22 mouse cellular contexts compared by ENCODE assay signal in genomic region chr17:71171161-71171560, GRCm38 (mm10). TPM values are rescaled to one million over a fixed set of nuclear protein-coding genes. Genes with fewer than 3 reads are reported as not detected.
DNase-seq lines count a peak whose midpoint lies in the region; ATAC-seq lines count a peak whose summit lies in the region.
"Had no signal": no experiment of that assay in that cellular context is flagged by ENCODE, and none has a peak within 500 bp of the region (broad histone marks: within the 10 kb centered on the region; RNA-seq: fewer than 3 reads in every experiment).

No protein-coding gene starts in this region.

- DNase-seq in limb, embryonic 11.5 days (ENCODE audit: low spot score), result peak; percentile 15
- DNase-seq in limb, embryonic 10.5 days (ENCODE audit: low spot score), result no peak
- DNase-seq in c-Kit-positive CD71-positive TER-119-positive erythroid progenitor cells, embryonic 14.5 days (ENCODE audit: low spot score), result peak; percentile 74
- DNase-seq in liver, embryonic 13.5 days, result peak; percentile 60
- no peak for DNase-seq in left cerebral cortex, postnatal 10 days (ENCODE audit: extremely low spot score in 1 of 2, low spot score in 2 of 2)
- DNase-seq in gastrocnemius, adult 8-10 months (ENCODE audit: low spot score in 2 of 2), result no peak
- DNase-seq: adrenal gland, adult 2 months; cerebellum, adult 11 months; cerebellum, postnatal 14 days; gastrocnemius, postnatal 25 days; kidney, adult 8-10 months; kidney, postnatal 25 days; thymus, postnatal 14 days had no signal

- no peaks in the 10 kb centered on the region for H3K4me1 ChIP-seq in limb, embryonic 11.5 days (ENCODE audit: control insufficient read depth, insufficient read depth, low read length)
- H3K4me1 ChIP-seq in limb, embryonic 10.5 days, result no peaks in the 10 kb centered on the region
- H3K4me1 ChIP-seq in liver, embryonic 13.5 days (replicated peaks), result peaks cover 51% of the 10 kb centered on the region
- no peaks in the 10 kb centered on the region for H3K4me1 ChIP-seq in stomach, embryonic 15.5 days
- H3K4me1 ChIP-seq in kidney, embryonic 14.5 days (ENCODE audit: control insufficient read depth, insufficient read depth, low read length), result peaks cover 7% of the 10 kb centered on the region; the same call in 1 of the 2 replicates
- H3K4me1 ChIP-seq: embryonic facial prominence, embryonic 15.5 days; forebrain, embryonic 13.5 days; hindbrain, embryonic 13.5 days; limb, embryonic 13.5 days; neural tube, embryonic 15.5 days had no signal

- whole genome bisulfite sequencing in limb, embryonic 11.5 days, result 91% methylated on average over 4 of the region's 4 CpGs
- WGBS in limb, embryonic 10.5 days, result 91% methylated on average over 4 of the region's 4 CpGs
- 27% methylated on average over 4 of the region's 4 CpGs for WGBS in liver, embryonic 13.5 days (ENCODE audit: insufficient replicate concordance)
- 76% methylated on average over 4 of the region's 4 CpGs for WGBS in stomach, embryonic 15.5 days
- 91% methylated on average over 4 of the region's 4 CpGs for WGBS in kidney, embryonic 14.5 days

- H3K4me2 ChIP-seq in limb, embryonic 11.5 days (ENCODE audit: low read depth, severe bottlenecking), result no peak overlapping the region
- no peak overlapping the region for H3K4me2 ChIP-seq in liver, embryonic 13.5 days
- no peak overlapping the region for H3K4me2 ChIP-seq in stomach, embryonic 15.5 days
- H3K4me2 ChIP-seq in kidney, embryonic 14.5 days (replicated peaks; ENCODE audit: low read depth, low read length), result no peak overlapping the region
- H3K4me2 ChIP-seq: embryonic facial prominence, embryonic 15.5 days; forebrain, embryonic 13.5 days; hindbrain, embryonic 13.5 days; limb, embryonic 13.5 days; lung, embryonic 15.5 days; neural tube, embryonic 15.5 days had no signal

- H3K36me3 ChIP-seq in limb, embryonic 11.5 days (ENCODE audit: control insufficient read depth, insufficient read depth, low read length), result no peaks in the 10 kb centered on the region
- no peaks in the 10 kb centered on the region for H3K36me3 ChIP-seq in limb, embryonic 10.5 days
- no peaks in the 10 kb centered on the region for H3K36me3 ChIP-seq in liver, embryonic 13.5 days
- no peaks in the 10 kb centered on the region for H3K36me3 ChIP-seq in stomach, embryonic 15.5 days
- H3K36me3 ChIP-seq in kidney, embryonic 14.5 days (ENCODE audit: control insufficient read depth, insufficient read depth, low read length), result no peaks in the 10 kb centered on the region
- H3K36me3 ChIP-seq: embryonic facial prominence, embryonic 15.5 days; hindbrain, embryonic 13.5 days; limb, embryonic 13.5 days; lung, embryonic 15.5 days; neural tube, embryonic 15.5 days had no signal

- no peaks in the 10 kb centered on the region for H3K27me3 ChIP-seq in limb, embryonic 11.5 days (ENCODE audit: control insufficient read depth, insufficient read depth, low read length)
- no peaks in the 10 kb centered on the region for H3K27me3 ChIP-seq in limb, embryonic 10.5 days (ENCODE audit: low read depth, poor library complexity, severe bottlenecking)
- H3K27me3 ChIP-seq in liver, embryonic 13.5 days, result no peaks in the 10 kb centered on the region
- no peaks in the 10 kb centered on the region for H3K27me3 ChIP-seq in stomach, embryonic 15.5 days (replicated peaks)
- H3K27me3 ChIP-seq in kidney, embryonic 14.5 days (ENCODE audit: control insufficient read depth, insufficient read depth, low read length), result no peaks in the 10 kb centered on the region
- H3K27me3 ChIP-seq: embryonic facial prominence, embryonic 15.5 days; forebrain, embryonic 13.5 days; hindbrain, embryonic 13.5 days; limb, embryonic 13.5 days; lung, embryonic 15.5 days; neural tube, embryonic 15.5 days had no signal

- no peak for ATAC-seq in limb, embryonic 11.5 days (ENCODE audit: insufficient number of reproducible peaks, low FRiP score, low TSS enrichment, low read depth)
- peak; percentile 87 for ATAC-seq in liver, embryonic 13.5 days (ENCODE audit: low read depth)
- peak; percentile 53; the same call in 1 of the 2 replicates for ATAC-seq in stomach, embryonic 15.5 days (ENCODE audit: insufficient read depth, low FRiP score, low read depth)
- no peak for ATAC-seq in kidney, embryonic 14.5 days (ENCODE audit: low FRiP score, low TSS enrichment)
- ATAC-seq: forebrain, embryonic 13.5 days; midbrain, embryonic 16.5 days had no signal

- no peak overlapping the region for H3K9ac ChIP-seq in limb, embryonic 11.5 days (ENCODE audit: low read length)
- no peak overlapping the region for H3K9ac ChIP-seq in liver, embryonic 13.5 days
- no peak overlapping the region for H3K9ac ChIP-seq in stomach, embryonic 15.5 days
- no peak overlapping the region for H3K9ac ChIP-seq in kidney, embryonic 14.5 days (ENCODE audit: low read depth, low read length)
- H3K9ac ChIP-seq: embryonic facial prominence, embryonic 15.5 days; forebrain, embryonic 13.5 days; hindbrain, embryonic 13.5 days; limb, embryonic 13.5 days; lung, embryonic 15.5 days; neural tube, embryonic 15.5 days had no signal

- H3K9me3 ChIP-seq in limb, embryonic 11.5 days (ENCODE audit: control insufficient read depth, low read length), result no peaks in the 10 kb centered on the region
- no peaks in the 10 kb centered on the region for H3K9me3 ChIP-seq in limb, embryonic 10.5 days (replicated peaks)
- no peaks in the 10 kb centered on the region for H3K9me3 ChIP-seq in liver, embryonic 13.5 days (replicated peaks)
- H3K9me3 ChIP-seq in stomach, embryonic 15.5 days, result no peaks in the 10 kb centered on the region
- no peaks in the 10 kb centered on the region for H3K9me3 ChIP-seq in kidney, embryonic 14.5 days (ENCODE audit: control insufficient read depth, low read length)
- H3K9me3 ChIP-seq: embryonic facial prominence, embryonic 15.5 days; forebrain, embryonic 13.5 days; hindbrain, embryonic 13.5 days; limb, embryonic 13.5 days; lung, embryonic 15.5 days; neural tube, embryonic 15.5 days had no signal

- no peak overlapping the region for H3K27ac ChIP-seq in limb, embryonic 11.5 days (replicated peaks; ENCODE audit: low read depth, low read length)
- H3K27ac ChIP-seq in limb, embryonic 10.5 days, result no peak overlapping the region
- peak overlapping the region; percentile 77 for H3K27ac ChIP-seq in liver, embryonic 13.5 days
- H3K27ac ChIP-seq in stomach, embryonic 15.5 days, result no peak overlapping the region
- H3K27ac ChIP-seq in kidney, embryonic 14.5 days (ENCODE audit: low read depth, low read length), result no peak overlapping the region
- H3K27ac ChIP-seq: embryonic facial prominence, embryonic 15.5 days; forebrain, embryonic 13.5 days; hindbrain, embryonic 13.5 days; limb, embryonic 13.5 days; lung, embryonic 15.5 days; neural tube, embryonic 15.5 days had no signal

- H3K4me3 ChIP-seq in limb, embryonic 11.5 days (ENCODE audit: low read depth, low read length), result no peak overlapping the region
- no peak overlapping the region for H3K4me3 ChIP-seq in limb, embryonic 10.5 days
- no peak overlapping the region for H3K4me3 ChIP-seq in liver, embryonic 13.5 days (replicated peaks)
- no peak overlapping the region for H3K4me3 ChIP-seq in stomach, embryonic 15.5 days (replicated peaks)
- H3K4me3 ChIP-seq in kidney, embryonic 14.5 days (ENCODE audit: low read length), result no peak overlapping the region
- H3K4me3 ChIP-seq: embryonic facial prominence, embryonic 15.5 days; forebrain, embryonic 13.5 days; hindbrain, embryonic 13.5 days; limb, embryonic 13.5 days; lung, embryonic 15.5 days; neural tube, embryonic 15.5 days had no signal

- intact Hi-C loops in left cerebral cortex, postnatal 10 days (cut with DNase I), result no loop called here

RNA-seq across cellular contexts. Expression of gene Lpin2, which starts 11.2 kb away (rescaled TPM):
- 48.1 and 54.8 TPM in 2 replicates for polyA plus RNA-seq in limb, embryonic 11.5 days (2014; fragmentation: Nextera tagmentation; extraction: Ambion mirVana)
- polyA plus RNA-seq in limb, embryonic 10.5 days (2016; fragmentation: Nextera tagmentation; extraction: Ambion mirVana), result 40.0 and 51.8 TPM in 2 replicates
- 38.0 and 43.2 TPM in 2 replicates for polyA plus RNA-seq in liver, embryonic 13.5 days (2015; fragmentation: Nextera tagmentation; extraction: Ambion mirVana)
- 27.3 and 31.5 TPM in 2 replicates for polyA plus RNA-seq in stomach, embryonic 15.5 days (2015; fragmentation: Nextera tagmentation; extraction: Ambion mirVana)
- 10 to 100 TPM; 78.8 to 85.9 TPM for total RNA-seq in left cerebral cortex, postnatal 10 days (2021)
- 1 to 10 TPM; 1.6 to 4.9 (median 3.3) TPM for total RNA-seq in gastrocnemius, adult 8-10 months (2022)
- 54.9 and 93.2 TPM in 2 replicates for polyA plus RNA-seq in kidney, embryonic 14.5 days (2014; fragmentation: Nextera tagmentation; extraction: Ambion mirVana)

Comparison
In these comparisons a context has a peak if more than half of its experiments do, and no peak if none do; other contexts are left out.
1. DNase-seq: peak in limb, embryonic 11.5 days (single experiment), c-Kit-positive CD71-positive TER-119-positive erythroid progenitor cells, embryonic 14.5 days (single experiment) and liver, embryonic 13.5 days (single experiment); none in limb, embryonic 10.5 days (single experiment), left cerebral cortex, postnatal 10 days (0 of 2) and gastrocnemius, adult 8-10 months (0 of 2).
2. ATAC-seq: peak in liver, embryonic 13.5 days (single experiment) and stomach, embryonic 15.5 days (single experiment); none in limb, embryonic 11.5 days (single experiment) and kidney, embryonic 14.5 days (single experiment).